Mouse (Mus musculus) hindbrain, embryonic 11.5 days (tissue): ENCODE results near the gene Tat. TPM values are rescaled to one million over a fixed set of nuclear protein-coding genes. Genes with fewer than 3 reads are reported as not detected.

Source experiments
- ATAC-seq: fragments of 200-750 bp; cut with Nextera tagmentation; 2 replicates; pipeline ENCODE4 v1.8.0; 2017; ENCODE audit warnings: mild to moderate bottlenecking, moderate TSS enrichment, moderate library complexity; ENCODE audit not compliant: low FRiP score
- DNase-seq: peaks from one replicate; pipeline ENCODE4 v3.0.0-alpha.2; 2015; ENCODE audit warnings: low spot score
- H3K27ac ChIP-seq: fragments of 300-500 bp; sonication (generic); 2 replicates; pipeline ENCODE4 v1.5.1; 2014; ENCODE audit warnings: mild to moderate bottlenecking, low read depth, low read length
- H3K27me3 ChIP-seq: fragments of 300-500 bp; sonication (generic); 2 replicates; pipeline ENCODE4 v1.6.1; 2014; ENCODE audit warnings: mild to moderate bottlenecking, low read length, moderate library complexity, mixed read lengths; ENCODE audit not compliant: control insufficient read depth, insufficient read depth
- H3K36me3 ChIP-seq: fragments of 300-500 bp; sonication (generic); 2 replicates; pipeline ENCODE4 v1.6.1; 2014; ENCODE audit warnings: mild to moderate bottlenecking, low read length, moderate library complexity, mixed read lengths; ENCODE audit not compliant: control insufficient read depth, insufficient read depth
- H3K4me1 ChIP-seq: fragments of 300-500 bp; sonication (generic); replicated peaks from 2 replicates; pipeline ENCODE4 v1.6.1; 2014; ENCODE audit warnings: low read length, mixed read lengths; ENCODE audit not compliant: control insufficient read depth, insufficient read depth
- H3K4me2 ChIP-seq: fragments of 300-500 bp; sonication (generic); replicated peaks from 2 replicates; pipeline ENCODE4 v1.6.1; 2014; ENCODE audit warnings: mild to moderate bottlenecking, low read depth, low read length
- H3K4me3 ChIP-seq: fragments of 300-500 bp; sonication (generic); 2 replicates; pipeline ENCODE4 v1.5.1; 2014; ENCODE audit warnings: low read depth, low read length
- H3K9ac ChIP-seq: fragments of 300-500 bp; sonication (generic); 2 replicates; pipeline ENCODE4 v1.6.1; 2014; ENCODE audit warnings: low read depth, low read length
- H3K9me3 ChIP-seq: fragments of 300-500 bp; sonication (generic); 2 replicates; pipeline ENCODE4 v1.6.1; 2016; ENCODE audit warnings: low read length; ENCODE audit not compliant: control insufficient read depth
- WGBS: fragments of 180-500 bp; shearing (Covaris S2); extraction: QIAGEN DNeasy Blood & Tissue Kit; methylation state at CpG from one replicate; pipeline ENCODE4 v1.1.7; 2014; 5-methylcytosine and 5-hydroxymethylcytosine counted together
- polyA plus RNA-seq: library from polyadenylated mRNA; unstranded; fragments of >200 nt; fragmentation: Nextera tagmentation; extraction: Ambion mirVana; gene quantifications from 2 replicates; pipeline ENCODE4 v1.2.1, GENCODE M21; 2014

Gene Tat
- polyA plus RNA-seq, 1 experiment from 2014 or later: not detected

DNA sequence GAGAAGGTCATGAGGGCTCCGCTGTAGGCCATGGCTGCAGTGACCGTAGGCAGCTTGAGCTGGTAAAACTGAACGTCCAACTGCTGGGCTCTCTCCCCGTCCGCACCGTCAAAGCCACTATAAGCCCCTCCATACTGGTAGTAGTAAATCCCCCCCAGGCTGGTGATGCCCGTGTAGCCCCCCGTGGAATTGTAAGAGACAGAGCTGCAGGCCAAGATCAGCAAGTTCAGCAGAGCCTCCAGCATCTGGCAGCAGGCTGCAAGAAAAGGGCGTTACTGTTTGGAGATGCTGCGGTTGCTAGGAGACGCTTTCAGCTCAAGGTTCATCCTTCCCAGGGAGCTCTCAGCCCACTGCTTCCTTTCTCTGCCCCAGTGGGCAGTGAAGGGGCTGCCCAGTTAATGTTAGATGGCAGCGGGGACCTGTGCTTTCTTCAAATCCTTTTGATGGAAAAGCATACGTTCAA lies 35.7 kb upstream of the Tat start:
- H3K4me2 ChIP-seq: no peak overlapping the region
- no peaks in the 10 kb centered on the region; the same call in 1 of the 2 replicates for H3K4me1 ChIP-seq
- H3K36me3 ChIP-seq: no peaks in the 10 kb centered on the region
- 45% methylated on average over 13 of the region's 13 CpGs for WGBS
- no peak overlapping the region for H3K4me3 ChIP-seq
- no peaks in the 10 kb centered on the region for H3K27me3 ChIP-seq
- H3K9me3 ChIP-seq: no peaks in the 10 kb centered on the region
- H3K27ac ChIP-seq: no peak overlapping the region
- ATAC-seq (peak; percentile 78), DNase-seq (peak; percentile 69)
- H3K9ac ChIP-seq: no peak overlapping the region

GRCm38 (mm10) chr8:109957167-109958028 lies 32.8 kb upstream of the Tat start:
- Histone ChIP-seq H3K4me3 (no peak overlapping the region), H3K27ac (no peak overlapping the region), H3K9me3 (no peaks in the 10 kb centered on the region), H3K4me1 (peaks cover 4% of the 10 kb centered on the region; the same call in 1 of the 2 replicates), H3K9ac (no peak overlapping the region), H3K36me3 (no peaks in the 10 kb centered on the region), H3K4me2 (peak overlapping the region; percentile 13; the same call in 1 of the 2 replicates), H3K27me3 (peaks cover 12% of the 10 kb centered on the region)
- ATAC-seq: 0 out of 2 replicates have a peak, but pooled peaks have one; percentile 39
- DNase-seq: peak; percentile 56
- WGBS: 1% methylated on average over 16 of the region's 16 CpGs

GRCm38 (mm10) chr8:109958036-109958655 lies 32.1 kb upstream of the Tat start:
- Histone ChIP-seq H3K4me1 (peaks cover 4% of the 10 kb centered on the region; the same call in 1 of the 2 replicates), H3K27me3 (peaks cover 14% of the 10 kb centered on the region), H3K36me3 (no peaks in the 10 kb centered on the region), H3K27ac (no peak overlapping the region), H3K4me2 (no peak overlapping the region), H3K9ac (no peak overlapping the region), H3K4me3 (no peak overlapping the region), H3K9me3 (no peaks in the 10 kb centered on the region)
- DNase-seq (no peak), ATAC-seq (no peak)
- 43% methylated on average over 9 of the region's 12 CpGs for WGBS

DNA sequence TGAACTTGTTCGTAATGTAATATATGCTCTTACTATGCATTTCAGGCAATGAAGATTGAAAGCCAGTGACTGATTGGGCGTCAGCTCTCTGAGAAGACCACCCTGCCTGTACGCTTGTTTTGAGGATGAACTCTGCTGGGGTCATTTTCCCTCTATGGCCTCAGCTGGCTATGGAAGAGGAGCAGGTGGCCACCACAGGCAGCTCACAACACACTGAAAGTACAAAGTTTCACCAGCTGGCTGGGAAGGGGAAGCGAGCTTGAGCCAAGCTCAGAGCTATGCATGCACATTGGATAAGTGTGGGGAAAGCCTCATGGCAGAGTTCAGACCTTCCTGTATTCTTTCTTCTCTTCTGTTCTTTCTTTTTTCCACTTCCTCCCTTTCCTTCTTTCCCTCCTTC lies 31.1 kb upstream of the Tat start:
- H3K4me1 ChIP-seq: peaks cover 4% of the 10 kb centered on the region; the same call in 1 of the 2 replicates
- ATAC-seq (no peak), DNase-seq (no peak)
- H3K4me3 ChIP-seq: no peak overlapping the region
- no peak overlapping the region for H3K9ac ChIP-seq
- 81% methylated on average over 4 of the region's 4 CpGs for WGBS
- H3K27me3 ChIP-seq: peaks cover 14% of the 10 kb centered on the region
- no peak overlapping the region for H3K27ac ChIP-seq
- H3K36me3 ChIP-seq: no peaks in the 10 kb centered on the region
- no peaks in the 10 kb centered on the region for H3K9me3 ChIP-seq
- H3K4me2 ChIP-seq: no peak overlapping the region

- 3% methylated on average over 62 of the region's 64 CpGs for WGBS
- Histone ChIP-seq H3K4me3 (peak within 1 kb of the TSS; percentile 40), H3K9me3 (no peaks in the 10 kb centered on the region), H3K4me1 (0 out of 2 replicates have a peak, but pooled peaks cover 4% of the 10 kb centered on the region), H3K9ac (peak within 1 kb of the TSS; percentile 35; the same call in 1 of the 2 replicates), H3K27ac (no peak within 1 kb of the TSS), H3K36me3 (no peaks in the 10 kb centered on the region), H3K27me3 (peaks cover 14% of the 10 kb centered on the region), H3K4me2 (peak within 1 kb of the TSS; percentile 59)
- peak; percentile 84 for DNase-seq
- ATAC-seq: peak; percentile 40; the same call in 1 of the 2 replicates
These were observed 28.4 kb upstream of the Tat start, which contains the start of gene Marveld3 for GRCm38 (mm10) chr8:109961693-109962367. Gene Marveld3 (minus strand): TSS chr8:109962203.

DNA sequence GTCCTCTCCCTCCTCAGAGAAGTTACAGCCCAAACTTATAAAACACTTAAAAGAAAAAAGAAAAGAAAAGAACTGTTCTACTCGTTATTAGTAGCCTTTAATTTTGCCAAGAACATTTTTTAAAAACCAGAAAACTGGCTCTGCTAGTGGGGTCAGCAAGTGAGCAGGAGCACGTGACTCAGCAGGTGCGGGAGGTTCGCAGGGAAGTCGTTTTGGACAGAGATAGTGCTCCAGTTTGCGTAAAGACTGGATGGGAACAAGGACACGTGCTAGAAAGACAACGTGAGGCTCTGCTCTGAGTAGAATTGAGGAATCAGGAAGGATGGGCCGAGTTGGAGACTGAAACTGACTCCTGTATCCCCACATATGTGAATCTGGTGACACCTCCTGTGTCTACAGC lies 27.3 kb upstream of the Tat start:
- Histone ChIP-seq H3K4me1 (0 out of 2 replicates have a peak, but pooled peaks cover 4% of the 10 kb centered on the region), H3K27ac (no peak overlapping the region), H3K4me3 (no peak overlapping the region), H3K36me3 (no peaks in the 10 kb centered on the region), H3K4me2 (no peak overlapping the region), H3K9ac (no peak overlapping the region), H3K9me3 (no peaks in the 10 kb centered on the region), H3K27me3 (peaks cover 14% of the 10 kb centered on the region)
- 81% methylated on average over 9 of the region's 9 CpGs for WGBS
- ATAC-seq (no peak), DNase-seq (no peak)

DNA sequence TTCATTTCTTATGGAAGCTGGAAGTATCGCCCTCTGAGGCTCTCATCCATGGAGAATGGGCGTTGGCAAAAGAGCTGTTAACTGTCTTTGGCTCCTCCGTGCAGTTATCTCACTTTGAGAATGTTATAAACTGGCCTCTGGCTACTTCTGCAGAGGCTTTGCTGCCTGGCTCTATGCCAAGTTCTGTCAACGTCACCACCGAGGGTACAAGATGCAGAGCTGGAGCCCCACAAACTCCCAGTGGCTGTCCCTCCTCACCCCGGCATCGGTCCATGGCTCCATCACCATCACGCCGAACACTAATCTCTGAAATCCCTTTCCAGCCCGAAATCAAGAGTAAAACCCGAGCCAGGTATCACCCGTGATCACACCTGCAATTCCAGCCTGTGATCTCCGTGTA lies 26.8 kb upstream of the Tat start:
- Histone ChIP-seq H3K27ac (no peak overlapping the region), H3K4me2 (no peak overlapping the region), H3K9ac (no peak overlapping the region), H3K4me3 (no peak overlapping the region), H3K27me3 (peaks cover 14% of the 10 kb centered on the region), H3K36me3 (no peaks in the 10 kb centered on the region), H3K9me3 (no peaks in the 10 kb centered on the region), H3K4me1 (0 out of 2 replicates have a peak, but pooled peaks cover 4% of the 10 kb centered on the region)
- no peak for DNase-seq
- no peak for ATAC-seq
- 85% methylated on average over 13 of the region's 13 CpGs for WGBS

DNA sequence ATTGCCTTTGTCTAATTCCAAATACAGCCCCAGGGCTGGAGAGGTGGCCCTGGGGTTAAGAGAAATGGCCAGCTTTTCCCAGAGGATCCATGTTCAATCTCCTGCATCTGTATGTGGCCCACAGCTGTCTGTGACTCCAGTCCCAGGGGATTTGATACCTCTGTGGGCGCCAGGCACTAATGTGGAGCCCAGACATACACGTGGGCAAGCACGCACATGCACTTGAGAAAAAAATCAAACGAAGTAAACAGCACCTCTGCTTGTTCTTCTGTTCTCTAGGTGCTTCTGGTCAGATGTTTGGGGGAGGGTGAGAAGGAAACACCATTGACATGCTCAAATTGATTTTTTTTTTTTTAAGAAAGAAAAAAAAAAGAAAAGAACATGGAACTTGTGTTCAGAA lies 26.1 kb upstream of the Tat start:
- DNase-seq: no peak
- H3K4me2 ChIP-seq: no peak overlapping the region
- H3K27me3 ChIP-seq: peaks cover 17% of the 10 kb centered on the region

More for the DNA sequence above, 26.1 kb upstream of the Tat start:
- ATAC-seq: no peak
- Histone ChIP-seq H3K4me1 (0 out of 2 replicates have a peak, but pooled peaks cover 4% of the 10 kb centered on the region), H3K4me3 (no peak overlapping the region), H3K36me3 (no peaks in the 10 kb centered on the region), H3K9me3 (no peaks in the 10 kb centered on the region), H3K27ac (no peak overlapping the region), H3K9ac (no peak overlapping the region)
- 79% methylated on average over 4 of the region's 4 CpGs for WGBS
